Mouse (Mus musculus) erythroblast, embryonic 14.5 days (primary cell): ENCODE results near the gene Nup43.

Source experiments
- GATA1 ChIP-seq: IDR thresholded peaks from 2 replicates; pipeline ENCODE4 v1.6.1; 2012; ENCODE audit warnings: low read length, inconsistent platforms, mixed read lengths
- TAL1 ChIP-seq: IDR thresholded peaks from 3 replicates; pipeline ENCODE4 v1.6.1; 2012; ENCODE audit warnings: low read length, inconsistent platforms, mixed read lengths

DNA sequence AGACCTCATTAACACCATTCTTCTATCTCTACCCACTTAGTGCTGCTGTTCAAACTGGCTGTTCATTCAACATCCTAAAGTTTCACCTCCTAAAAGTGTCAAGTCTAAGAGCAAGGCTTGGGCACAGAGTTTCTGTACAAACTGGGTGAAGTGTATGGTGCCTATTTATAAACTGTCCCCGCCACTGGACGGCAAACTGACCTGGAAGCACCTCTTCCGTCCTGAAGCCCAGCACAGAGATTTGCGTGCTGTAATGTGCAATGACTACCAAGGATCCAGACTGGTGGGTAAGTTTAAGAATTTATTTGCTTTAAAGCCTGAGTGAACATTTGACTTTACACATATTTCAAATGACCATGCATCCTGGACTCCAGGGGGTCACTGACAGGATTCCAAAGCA is 38.2 kb upstream of the Nup43 start:
- TF ChIP-seq GATA1 (no peak), TAL1 (no peak)
